Mouse (Mus musculus) urinary bladder, postnatal 14 days (tissue): ENCODE data around the gene Gm49337.
A peak's percentile ranks its signal among the peaks of the same experiment; 100 is the strongest.
"Not testable (repeated sequence)": the region's sequence is repeated elsewhere in the genome, so short reads cannot be mapped to it uniquely, and the experiment has no call there.

Experiments used
- DNase-seq: peaks from one replicate; pipeline ENCODE4 v3.0.0; 2021; ENCODE audit warnings: low spot score

The Gm49337 gene

DNA sequence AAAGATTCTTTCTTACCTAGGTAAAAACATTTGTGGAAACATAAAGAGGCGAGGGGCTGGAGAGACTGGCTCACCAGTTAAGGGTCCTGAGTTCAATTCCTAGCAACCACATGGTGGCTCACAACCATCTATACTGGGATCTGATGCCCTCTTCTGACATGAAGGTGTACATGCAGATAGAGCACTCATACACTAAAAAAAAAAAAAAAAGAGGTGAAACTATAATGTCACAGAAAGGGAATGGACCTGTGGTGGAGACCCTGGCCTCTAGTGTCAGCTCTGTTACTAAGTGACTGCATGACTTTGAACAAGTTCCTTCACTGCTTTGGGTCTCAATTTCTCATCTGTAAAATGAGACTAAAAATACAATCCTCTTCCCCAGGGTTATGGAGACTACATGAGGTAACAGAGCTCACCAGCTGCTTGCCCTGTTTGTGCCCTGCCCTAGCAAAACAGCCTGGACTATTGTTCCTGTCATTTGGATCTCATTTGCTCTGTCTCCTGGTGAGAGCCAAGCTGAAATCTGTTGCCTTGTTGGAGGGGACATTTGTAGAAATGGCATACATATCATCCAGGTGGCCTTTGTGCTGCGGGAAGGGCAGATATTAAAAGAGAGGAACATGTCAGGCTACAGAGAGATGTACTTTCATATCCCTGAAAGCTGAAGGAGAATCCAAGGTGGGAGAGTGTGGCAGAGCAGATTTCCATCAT lies 42.9 kb downstream of the Gm49337 start:
- no peak for DNase-seq

GRCm38 (mm10) chr4:116217046-116217445 lies 43.9 kb downstream of the Gm49337 start:
- DNase-seq: no peak

GRCm38 (mm10) chr4:116217661-116218060 lies 44.5 kb downstream of the Gm49337 start:
- DNase-seq: not testable (repeated sequence)

GRCm38 (mm10) chr4:116219056-116219455 lies 45.9 kb downstream of the Gm49337 start:
- no peak for DNase-seq

DNA sequence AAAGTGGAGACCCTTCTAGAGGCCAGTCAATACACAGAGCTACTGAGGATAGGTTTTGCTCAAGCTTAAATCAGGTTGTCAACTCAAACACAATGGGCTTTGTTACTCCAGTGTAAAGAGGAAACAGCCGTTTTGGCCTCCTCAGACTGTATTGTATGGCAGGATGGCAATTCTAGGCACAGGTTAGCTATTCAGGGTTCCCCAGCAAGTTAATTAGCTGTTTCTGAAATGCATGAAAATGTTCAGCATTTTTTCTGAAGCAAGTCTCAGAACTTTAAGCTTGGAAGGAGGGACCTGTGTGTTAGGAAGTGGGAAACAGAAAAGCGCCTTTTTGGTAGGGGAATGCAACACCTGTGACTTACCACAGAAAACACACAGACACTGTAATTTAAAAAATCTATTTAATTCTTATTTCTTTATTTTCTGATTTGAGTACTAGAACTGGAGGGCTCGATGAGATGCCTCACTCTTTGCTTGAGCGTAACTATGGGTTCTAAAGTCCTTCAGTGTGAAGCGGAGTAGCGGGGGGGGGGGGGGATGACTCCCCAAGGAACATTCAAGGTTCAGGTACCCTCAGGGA lies 47.0 kb downstream of the Gm49337 start:
- DNase-seq: no peak

DNA sequence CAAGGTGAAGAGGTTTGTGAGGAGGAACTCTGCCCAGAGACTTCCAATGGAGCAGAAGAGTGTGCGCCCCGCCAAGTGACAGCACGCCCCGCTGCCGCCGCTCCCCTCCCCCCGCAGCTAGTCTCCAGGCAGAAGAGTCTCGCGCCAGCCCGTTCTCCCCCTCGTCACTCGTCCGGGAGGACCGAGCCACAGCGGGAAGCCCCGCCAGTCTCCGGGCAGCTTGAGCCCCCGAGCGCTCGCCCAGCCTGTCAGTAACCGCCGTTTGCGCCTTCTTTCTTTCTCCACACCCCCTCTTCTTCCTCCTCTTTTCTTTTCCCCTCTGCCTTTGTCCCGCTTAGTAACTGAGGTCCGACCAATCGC lies 47.6 kb downstream of the Gm49337 start:
- no peak for DNase-seq

GRCm38 (mm10) chr4:116221140-116221851 lies 48.1 kb downstream of the Gm49337 start, which contains the start of gene Pik3r3:
TSS of gene Pik3r3 (plus strand) at chr4:116221618.
- DNase-seq: peak; percentile 98

GRCm38 (mm10) chr4:116221996-116222842 lies 49.0 kb downstream of the Gm49337 start:
- DNase-seq: no peak

GRCm38 (mm10) chr4:116222843-116223119 lies 49.6 kb downstream of the Gm49337 start:
- DNase-seq: no peak

DNA sequence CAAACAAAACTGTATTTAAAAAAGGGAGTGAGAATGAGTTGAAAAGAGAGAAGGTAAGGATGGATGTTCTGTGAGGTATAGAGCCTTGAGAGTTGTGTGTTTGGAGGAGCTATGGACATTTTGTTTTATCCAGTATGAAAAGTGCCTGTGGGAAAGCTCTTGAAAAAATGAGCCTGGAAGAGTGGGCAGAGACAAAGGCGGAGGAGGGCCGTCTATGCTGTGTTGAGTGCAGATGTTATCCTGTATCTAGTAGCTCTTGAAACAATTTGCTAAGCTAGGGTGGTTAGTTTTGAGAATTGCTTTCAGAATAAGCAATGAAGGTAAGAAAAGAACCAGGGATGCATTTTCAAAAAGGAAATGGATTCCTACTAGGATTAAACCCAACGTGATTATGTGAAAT lies 70.2 kb downstream of the Gm49337 start:
- DNase-seq: no peak

GRCm38 (mm10) chr4:116244240-116244639 lies 71.1 kb downstream of the Gm49337 start:
- no peak for DNase-seq

GRCm38 (mm10) chr4:116245926-116246325 lies 72.7 kb downstream of the Gm49337 start:
- DNase-seq: peak; percentile 49

GRCm38 (mm10) chr4:116249986-116250385 lies 76.8 kb downstream of the Gm49337 start:
- no peak for DNase-seq

- no peak for DNase-seq
Measured at GRCm38 (mm10) chr4:116268220-116268619, 95.0 kb downstream of the Gm49337 start.

GRCm38 (mm10) chr4:116282211-116282610 lies 109.0 kb downstream of the Gm49337 start:
- no peak for DNase-seq

DNA sequence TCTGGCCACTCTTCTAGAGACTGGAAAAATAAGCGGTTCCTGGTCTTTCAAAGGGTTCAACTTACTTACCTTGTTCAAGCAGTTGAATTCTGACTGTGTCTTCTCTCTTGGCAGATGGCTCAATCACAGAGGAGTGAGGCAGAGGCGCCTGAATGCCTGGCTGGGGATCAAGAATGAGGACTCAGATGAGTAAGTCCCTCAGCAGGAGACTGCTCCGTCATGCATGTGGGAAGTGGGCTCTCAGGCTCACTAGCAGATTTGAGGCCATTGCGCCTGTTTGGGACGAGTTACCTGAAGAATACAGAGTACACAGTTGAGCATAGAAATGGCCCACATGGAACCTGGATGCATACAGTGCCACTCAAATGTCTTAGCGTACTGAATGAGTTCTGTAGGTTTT lies 118.4 kb downstream of the Gm49337 start:
- DNase-seq: no peak

DNA sequence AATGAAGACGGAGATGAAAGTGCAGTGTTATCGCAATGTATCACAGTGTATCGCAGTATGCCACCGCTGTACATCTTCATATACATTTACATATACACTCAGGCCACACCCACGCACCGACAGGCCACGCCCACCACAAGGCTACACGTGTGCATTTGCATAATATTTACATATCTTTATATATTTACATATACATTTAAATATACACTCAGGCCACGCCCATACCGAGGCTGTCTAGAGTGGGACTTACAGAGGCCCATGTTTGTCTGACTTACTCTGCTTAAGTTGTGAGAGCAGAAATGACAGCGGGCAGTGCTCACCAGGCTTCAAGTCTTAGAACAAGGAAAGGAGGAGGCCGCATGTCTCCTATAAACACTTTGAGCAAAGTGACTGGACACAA lies 120.1 kb downstream of the Gm49337 start:
- DNase-seq: no peak

- DNase-seq: peak; percentile 11
Measured at GRCm38 (mm10) chr4:116300878-116301355, 127.7 kb downstream of the Gm49337 start.

- no peak for DNase-seq
Measured at GRCm38 (mm10) chr4:116304551-116304950, 131.4 kb downstream of the Gm49337 start.

DNA sequence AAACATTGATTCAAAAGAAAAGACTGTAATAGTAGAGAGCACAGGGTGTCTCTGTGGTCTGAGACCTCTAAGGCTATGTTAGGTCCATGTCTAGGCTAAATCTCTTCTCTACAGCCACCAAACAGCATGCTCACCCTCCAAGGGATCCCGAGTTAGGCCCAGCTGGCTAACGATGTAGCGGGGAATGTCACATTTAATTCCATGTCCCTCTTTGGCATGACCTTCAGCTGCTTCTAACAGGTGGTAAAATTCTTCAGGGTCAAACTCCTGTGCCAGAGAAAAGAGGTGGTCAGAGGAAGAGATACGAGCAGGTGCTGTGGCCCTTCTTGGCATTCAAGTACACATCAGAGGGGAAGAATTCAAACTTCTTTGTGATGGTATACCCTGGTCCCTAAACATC lies 144.4 kb downstream of the Gm49337 start:
- DNase-seq: no peak

DNA sequence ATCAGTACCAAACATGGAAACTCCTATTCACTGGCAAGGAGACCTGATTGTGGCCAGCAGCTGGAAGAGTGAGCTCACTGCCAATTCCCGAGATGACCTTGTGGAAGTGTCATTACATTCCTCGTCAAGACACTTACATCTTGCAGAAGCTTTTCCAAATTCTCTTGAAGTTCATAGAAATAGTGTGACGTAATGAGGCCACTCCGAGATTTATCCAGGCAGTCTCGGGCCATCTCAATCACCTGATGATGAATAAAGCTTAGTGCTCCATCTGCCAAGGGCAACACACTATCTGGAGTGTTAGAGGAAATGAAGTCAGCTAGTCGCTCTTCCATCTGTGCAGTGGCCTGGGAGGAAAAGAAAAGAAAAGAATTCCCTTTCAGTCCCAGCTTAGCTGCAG lies 148.9 kb downstream of the Gm49337 start:
- no peak for DNase-seq

DNA sequence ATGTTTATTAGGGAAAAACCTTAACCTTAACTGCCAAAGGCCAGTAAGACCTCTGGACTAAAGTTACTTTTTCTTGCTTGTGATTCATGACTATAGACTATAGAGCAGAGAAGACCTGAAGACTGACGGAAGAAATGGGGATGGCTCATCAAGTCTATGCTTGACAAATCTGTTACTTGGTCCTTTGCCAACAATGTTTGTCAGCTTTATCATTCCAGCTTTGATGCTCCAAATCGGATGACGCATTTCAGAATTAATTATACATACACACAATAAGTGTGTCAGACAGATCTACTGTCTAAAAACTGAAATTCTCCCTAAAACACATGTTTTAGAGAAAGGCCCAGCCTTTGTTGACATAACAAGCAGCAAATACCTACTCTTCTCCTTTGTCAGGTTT lies 156.1 kb downstream of the Gm49337 start:
- no peak for DNase-seq
